Comparison of ENCODE assay signal across 10 mouse cellular contexts in genomic region chr6:57823461-57823860, GRCm38 (mm10). TPM values are rescaled to one million over a fixed set of nuclear protein-coding genes. Genes with fewer than 3 reads are reported as not detected.
DNase-seq lines count a peak whose midpoint lies in the region; ATAC-seq lines count a peak whose summit lies in the region.
"Had no signal": no experiment of that assay in that cellular context is flagged by ENCODE, and none has a peak within 500 bp of the region (broad histone marks: within the 10 kb centered on the region; RNA-seq: fewer than 3 reads in every experiment).

No protein-coding gene starts in this region.

- peak; percentile 4 for ATAC-seq in CD4-positive, CD25-positive, alpha-beta regulatory T cell, adult 4 months
- ATAC-seq in forebrain, embryonic 15.5 days (replicated peaks), result no peak
- no peak for ATAC-seq in liver, embryonic 15.5 days (ENCODE audit: insufficient read depth)

- intact Hi-C loops in gastrocnemius, postnatal 36 days (cut with DNase I), result no loop called here

- H3K4me1 ChIP-seq in forebrain, embryonic 15.5 days, result peaks cover 23% of the 10 kb centered on the region
- H3K4me1 ChIP-seq in liver, embryonic 15.5 days (replicated peaks), result peaks cover 36% of the 10 kb centered on the region

- H3K27ac ChIP-seq in forebrain, embryonic 15.5 days (replicated peaks), result no peak overlapping the region
- H3K27ac ChIP-seq in liver, embryonic 15.5 days (replicated peaks), result peak overlapping the region; percentile 64

- peak overlapping the region; percentile 33 for H3K4me2 ChIP-seq in forebrain, embryonic 15.5 days (replicated peaks)
- peak overlapping the region; percentile 57 for H3K4me2 ChIP-seq in liver, embryonic 15.5 days

- no peaks in the 10 kb centered on the region for H3K9me3 ChIP-seq in forebrain, embryonic 15.5 days
- no peaks in the 10 kb centered on the region for H3K9me3 ChIP-seq in liver, embryonic 15.5 days (replicated peaks)

- WGBS in forebrain, embryonic 15.5 days, result 24% methylated on average over 3 of the region's 3 CpGs
- 19% methylated on average over 3 of the region's 3 CpGs for whole genome bisulfite sequencing in liver, embryonic 15.5 days (ENCODE audit: insufficient replicate concordance)

- H3K9ac ChIP-seq in forebrain, embryonic 15.5 days (replicated peaks), result no peak overlapping the region
- H3K9ac ChIP-seq in liver, embryonic 15.5 days, result peak overlapping the region; percentile 34

- no peaks in the 10 kb centered on the region for H3K36me3 ChIP-seq in forebrain, embryonic 15.5 days
- peaks cover 5% of the 10 kb centered on the region; the same call in 1 of the 2 replicates for H3K36me3 ChIP-seq in liver, embryonic 15.5 days (replicated peaks)

- peak; percentile 7 for DNase-seq in embryo, embryonic 10.5 days (ENCODE audit: low spot score)
- DNase-seq in embryo, embryonic 9.5 days (ENCODE audit: extremely low spot score), result no peak
- no peak for DNase-seq in frontal cortex, postnatal 36 days (ENCODE audit: low spot score in 2 of 2)
- DNase-seq in adrenal gland, postnatal 36 days, result no peak
- no peak for DNase-seq in gastrocnemius, postnatal 36 days
- DNase-seq: adrenal gland, postnatal 10 days; heart, postnatal 10 days had no signal

- 0 out of 2 replicates have a peak overlapping the region, but pooled peaks have one; percentile 19 for H3K4me3 ChIP-seq in forebrain, embryonic 15.5 days
- peak overlapping the region; percentile 82 for H3K4me3 ChIP-seq in liver, embryonic 15.5 days (replicated peaks)

- no peaks in the 10 kb centered on the region for H3K27me3 ChIP-seq in forebrain, embryonic 15.5 days
- 0 out of 2 replicates have a peak, but pooled peaks cover 3% of the 10 kb centered on the region for H3K27me3 ChIP-seq in liver, embryonic 15.5 days

RNA-seq across cellular contexts. Expression of gene Vopp1, which starts 1.5 kb away (rescaled TPM):
- 10 to 100 TPM; 10.1 to 11.8 TPM for polyA plus RNA-seq in CD4-positive, CD25-positive, alpha-beta regulatory T cell, adult 4 months (2017; shearing (Covaris generic))
- 174 and 182 TPM in 2 replicates for polyA plus RNA-seq in forebrain, embryonic 15.5 days (2015; fragmentation: Nextera tagmentation; extraction: Ambion mirVana)
- polyA plus RNA-seq in liver, embryonic 15.5 days (2015; fragmentation: Nextera tagmentation; extraction: Ambion mirVana), result 56.8 and 62.9 TPM in 2 replicates
- 10 to 100 TPM; 14.1 to 15.8 TPM for total RNA-seq in adrenal gland, postnatal 36 days (2021)
- 1 to 10 TPM; 3.8 to 4.6 TPM for total RNA-seq in gastrocnemius, postnatal 36 days (2021)

RNA-seq across cellular contexts. Expression of gene Vmn1r21, which starts 26.7 kb away (rescaled TPM):
- not detected for polyA plus RNA-seq in CD4-positive, CD25-positive, alpha-beta regulatory T cell, adult 4 months (2017; shearing (Covaris generic))
- polyA plus RNA-seq in forebrain, embryonic 15.5 days (2015; fragmentation: Nextera tagmentation; extraction: Ambion mirVana), result not detected in 2 replicates
- polyA plus RNA-seq in liver, embryonic 15.5 days (2015; fragmentation: Nextera tagmentation; extraction: Ambion mirVana), result not detected in 2 replicates
- total RNA-seq in adrenal gland, postnatal 36 days (2021), result not detected
- not detected for total RNA-seq in gastrocnemius, postnatal 36 days (2021)
- total RNA-seq: adrenal gland, postnatal 10 days; heart, postnatal 10 days had no signal
